Mouse (Mus musculus) embryonic facial prominence, embryonic 11.5 days (tissue): Measurements from ENCODE around the gene Abcg1. TPM values are rescaled to one million over a fixed set of nuclear protein-coding genes. Genes with fewer than 3 reads are reported as not detected.

ENCODE experiments used
- ATAC-seq: fragments of 200-750 bp; cut with Nextera tagmentation; replicated peaks from 2 replicates; pipeline ENCODE4 v1.8.0; 2017; ENCODE audit warnings: low read depth; ENCODE audit not compliant: insufficient number of reproducible peaks, low FRiP score, low TSS enrichment
- DNase-seq: peaks from one replicate; pipeline ENCODE4 v3.0.0-alpha.2; 2015; ENCODE audit warnings: low spot score
- H3K27ac ChIP-seq: fragments of 300-500 bp; sonication (generic); replicated peaks from 2 replicates; pipeline ENCODE4 v1.5.1; 2014; ENCODE audit warnings: mild to moderate bottlenecking, low read depth, low read length, control low read depth
- H3K27me3 ChIP-seq: fragments of 300-500 bp; sonication (generic); 2 replicates; pipeline ENCODE4 v1.6.1; 2014; ENCODE audit warnings: mild to moderate bottlenecking, low read length, moderate library complexity, mixed read lengths; ENCODE audit not compliant: control insufficient read depth, insufficient read depth
- H3K36me3 ChIP-seq: fragments of 300-500 bp; sonication (generic); replicated peaks from 2 replicates; pipeline ENCODE4 v1.6.1; 2014; ENCODE audit warnings: low read depth, mild to moderate bottlenecking, low read length, moderate library complexity, mixed read lengths; ENCODE audit not compliant: control insufficient read depth, insufficient read depth
- H3K4me1 ChIP-seq: fragments of 300-500 bp; sonication (generic); 2 replicates; pipeline ENCODE4 v1.6.1; 2014; ENCODE audit warnings: low read length, mixed read lengths; ENCODE audit not compliant: control insufficient read depth, insufficient read depth
- H3K4me2 ChIP-seq: fragments of 300-500 bp; sonication (generic); 2 replicates; pipeline ENCODE4 v1.6.1; 2014; ENCODE audit warnings: low read depth, mild to moderate bottlenecking, control low read depth, low read length, moderate library complexity
- H3K4me3 ChIP-seq: fragments of 300-500 bp; sonication (generic); 2 replicates; pipeline ENCODE4 v1.5.1; 2014; ENCODE audit warnings: low read depth, low read length, control low read depth
- H3K9ac ChIP-seq: fragments of 300-500 bp; sonication (generic); replicated peaks from 2 replicates; pipeline ENCODE4 v1.6.1; 2014; ENCODE audit warnings: mild to moderate bottlenecking, control low read depth, low read length
- H3K9me3 ChIP-seq: fragments of 300-500 bp; sonication (generic); replicated peaks from 2 replicates; pipeline ENCODE4 v1.6.1; 2016; ENCODE audit warnings: mild to moderate bottlenecking, low read length, inconsistent platforms, mixed read lengths; ENCODE audit not compliant: control insufficient read depth
- WGBS: fragments of 180-500 bp; shearing (Covaris S2); extraction: QIAGEN DNeasy Blood & Tissue Kit; methylation state at CpG from one replicate; pipeline ENCODE4 v1.1.7; 2014; 5-methylcytosine and 5-hydroxymethylcytosine counted together
- polyA plus RNA-seq: library from polyadenylated mRNA; unstranded; fragments of >200 nt; fragmentation: Nextera tagmentation; extraction: Ambion mirVana; gene quantifications from 2 replicates; pipeline ENCODE4 v1.2.1, GENCODE M21; 2014

The Abcg1 gene
- 11.7 and 13.9 TPM in 2 replicates for polyA plus RNA-seq

DNA sequence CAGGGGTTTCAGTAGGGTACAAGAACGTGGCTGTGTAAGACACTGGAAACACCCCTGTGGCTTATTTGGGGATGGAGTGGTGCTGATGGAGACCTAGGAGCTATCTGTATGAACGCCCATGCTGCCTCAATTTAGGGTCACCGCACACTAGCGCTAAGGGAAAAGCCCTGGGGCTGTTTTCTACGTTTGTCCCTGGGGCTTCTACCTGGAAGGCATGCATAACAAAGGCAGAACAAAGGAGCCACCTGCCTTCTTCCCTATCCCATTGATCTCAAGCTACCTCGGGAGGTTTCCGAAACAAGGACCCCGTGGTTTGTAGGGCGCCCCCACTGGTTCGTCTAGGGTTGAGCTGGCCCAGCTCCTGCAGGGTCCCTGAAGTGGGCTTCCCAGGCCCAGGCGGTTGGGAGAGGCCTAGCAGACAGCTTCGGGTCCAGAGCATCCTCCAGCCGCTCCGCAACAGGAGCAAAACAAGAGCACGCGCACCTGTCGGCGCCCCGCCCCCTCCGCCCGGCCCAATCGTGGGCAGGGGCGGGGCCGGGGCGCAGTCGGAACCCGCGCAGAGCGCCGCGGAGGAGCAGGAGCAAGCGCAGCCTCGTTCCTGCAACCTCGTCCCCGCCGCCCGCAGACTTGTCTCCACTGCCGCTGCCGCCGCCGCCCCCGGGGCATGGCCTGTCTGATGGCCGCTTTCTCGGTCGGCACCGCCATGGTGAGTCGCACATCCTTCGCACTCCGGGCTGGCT, at the start of gene Abcg1:
Abcg1 (plus strand) TSS at position 525 of the 740 bp plus-strand sequence.
- H3K36me3 ChIP-seq = no peaks in the 10 kb centered on the region
- H3K4me1 ChIP-seq = peaks cover 6% of the 10 kb centered on the region
- H3K9ac ChIP-seq = peak within 1 kb of the TSS; percentile 50
- WGBS = 2% methylated on average over 48 of the region's 49 CpGs
- H3K4me3 ChIP-seq = peak within 1 kb of the TSS; percentile 47
- peak within 1 kb of the TSS; percentile 95 for H3K4me2 ChIP-seq
- peaks cover 6% of the 10 kb centered on the region for H3K27me3 ChIP-seq
- H3K27ac ChIP-seq = no peak within 1 kb of the TSS
- peak; percentile 79 for DNase-seq
- peaks cover 4% of the 10 kb centered on the region; the same call in 1 of the 2 replicates for H3K9me3 ChIP-seq
- peak; percentile 68 for ATAC-seq

DNA sequence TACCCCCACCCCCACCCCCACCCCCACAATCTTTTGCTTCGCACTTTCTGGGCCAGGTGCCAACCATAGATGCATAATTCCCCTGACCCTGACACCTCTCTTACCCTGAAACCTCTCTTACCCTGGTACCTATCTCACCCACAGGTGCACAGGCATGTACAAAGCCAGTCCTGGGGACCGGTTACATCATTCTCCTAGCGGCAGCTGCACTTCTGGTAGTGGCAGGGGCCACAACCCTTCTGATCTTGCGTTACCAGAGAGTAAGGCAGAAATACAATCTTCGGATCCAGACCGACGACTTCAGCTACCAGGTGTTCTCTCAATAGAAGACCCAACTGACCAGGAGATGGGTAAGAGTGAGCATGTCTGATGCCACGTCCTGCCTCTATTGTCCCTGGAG, 49.1 kb upstream of the Abcg1 start:
- no peak overlapping the region for H3K9ac ChIP-seq
- no peak for ATAC-seq
- H3K27ac ChIP-seq = no peak overlapping the region
- no peaks in the 10 kb centered on the region for H3K36me3 ChIP-seq
- H3K4me3 ChIP-seq = no peak overlapping the region
- DNase-seq = no peak
- no peaks in the 10 kb centered on the region for H3K27me3 ChIP-seq
- H3K4me1 ChIP-seq = no peaks in the 10 kb centered on the region
- no peaks in the 10 kb centered on the region for H3K9me3 ChIP-seq
- 84% methylated on average over 8 of the region's 8 CpGs for WGBS
- no peak overlapping the region for H3K4me2 ChIP-seq

DNA sequence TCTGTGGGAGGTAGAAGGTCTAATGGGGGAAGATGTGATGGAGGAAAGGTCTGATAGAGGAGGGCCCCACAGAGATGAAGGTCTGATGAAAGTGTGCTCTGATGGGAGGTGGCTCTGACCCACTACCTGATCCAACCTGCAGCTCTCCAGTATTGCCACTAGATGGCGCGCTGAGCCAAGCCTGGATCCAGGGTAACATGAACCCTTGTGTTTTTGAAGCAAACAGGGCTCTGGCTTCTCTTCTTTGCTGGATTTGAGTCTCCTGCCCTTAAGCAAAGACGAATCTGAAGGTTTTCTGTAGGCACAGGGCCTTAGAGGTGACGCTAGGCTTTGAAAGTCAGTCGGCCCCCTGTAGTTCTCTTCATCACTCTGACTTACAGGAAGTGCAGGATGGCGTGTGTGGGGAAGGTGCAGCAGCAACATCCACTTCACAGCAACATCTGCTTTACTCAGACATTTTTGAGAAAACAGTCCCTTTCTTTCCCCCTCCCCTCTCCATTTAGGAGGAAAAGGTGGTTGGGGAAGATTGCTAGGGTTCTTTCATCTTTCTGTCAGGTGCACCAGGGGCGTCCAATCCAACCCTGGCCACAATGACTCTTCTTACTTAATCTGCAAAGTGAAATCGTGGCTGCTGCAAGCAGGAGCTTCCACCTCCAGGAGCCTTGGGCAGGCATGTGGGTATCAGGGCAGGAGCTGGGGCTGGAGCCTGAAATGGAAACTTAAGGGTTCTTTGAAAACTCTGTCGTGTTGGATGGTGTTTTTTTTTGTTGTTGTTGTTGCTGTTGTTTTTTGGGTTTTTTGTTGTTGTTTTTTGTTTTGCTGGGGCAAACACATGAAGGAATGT, 45.7 kb upstream of the Abcg1 start:
- no peaks in the 10 kb centered on the region for H3K27me3 ChIP-seq
- H3K9me3 ChIP-seq = no peaks in the 10 kb centered on the region
- H3K4me3 ChIP-seq = no peak overlapping the region
- no peak overlapping the region for H3K4me2 ChIP-seq
- no peak overlapping the region; the same call in 1 of the 2 replicates for H3K27ac ChIP-seq
- ATAC-seq (no peak), DNase-seq (peak; percentile 84)
- H3K4me1 ChIP-seq = no peaks in the 10 kb centered on the region
- no peak overlapping the region for H3K9ac ChIP-seq
- whole genome bisulfite sequencing = 30% methylated on average over 9 of the region's 9 CpGs
- H3K36me3 ChIP-seq = no peaks in the 10 kb centered on the region

DNA sequence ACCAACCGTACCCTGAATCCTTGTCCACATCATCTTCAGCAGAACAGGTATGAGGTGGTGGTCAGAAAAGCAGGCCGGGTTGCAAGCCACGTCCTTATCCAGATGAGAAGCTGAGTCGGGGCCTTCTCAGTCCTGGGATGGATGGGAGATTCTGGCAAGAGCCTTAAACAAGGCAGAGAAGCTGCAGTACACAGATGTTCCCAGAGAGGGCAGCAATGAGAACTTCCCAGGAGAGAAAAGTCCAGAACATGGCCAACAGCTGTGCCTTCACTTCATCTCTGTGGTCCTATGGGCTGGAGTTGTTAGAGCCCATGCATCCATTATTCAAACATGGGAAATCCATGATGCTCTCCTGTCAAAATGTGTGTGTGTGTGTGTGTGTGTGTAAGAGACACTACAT, 39.2 kb upstream of the Abcg1 start:
- Histone ChIP-seq H3K4me1 (no peaks in the 10 kb centered on the region), H3K9me3 (no peaks in the 10 kb centered on the region), H3K27ac (no peak overlapping the region), H3K9ac (no peak overlapping the region), H3K4me3 (no peak overlapping the region), H3K4me2 (no peak overlapping the region), H3K36me3 (no peaks in the 10 kb centered on the region), H3K27me3 (no peaks in the 10 kb centered on the region)
- ATAC-seq (no peak), DNase-seq (peak; percentile 84)
- WGBS = 61% methylated on average over 4 of the region's 4 CpGs

DNA sequence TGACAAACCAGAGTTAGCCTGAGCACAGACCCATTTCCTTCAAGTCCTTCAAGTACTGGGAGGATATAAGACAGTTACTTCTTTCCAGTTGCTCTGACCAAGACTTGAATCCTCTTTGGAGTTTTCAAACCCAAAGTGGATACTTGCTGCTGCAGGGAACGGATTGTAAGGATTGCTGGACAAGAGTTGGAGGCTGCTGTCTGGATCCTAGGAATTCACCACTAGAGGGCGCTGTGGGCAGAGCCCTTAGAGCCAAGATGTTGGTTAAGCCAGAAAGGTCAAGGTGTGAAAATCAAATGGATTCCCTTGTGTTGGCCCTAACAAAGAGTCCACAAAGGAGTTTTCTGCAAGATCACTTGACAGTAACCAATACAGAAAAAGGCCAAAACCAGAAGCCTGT, 38.0 kb upstream of the Abcg1 start:
- H3K4me2 ChIP-seq = no peak overlapping the region
- ATAC-seq (no peak), DNase-seq (peak; percentile 78)
- H3K4me1 ChIP-seq = no peaks in the 10 kb centered on the region
- 5% methylated on average over 2 of the region's 2 CpGs for WGBS
- H3K27ac ChIP-seq = no peak overlapping the region
- no peak overlapping the region for H3K9ac ChIP-seq
- H3K4me3 ChIP-seq = no peak overlapping the region
- no peaks in the 10 kb centered on the region for H3K36me3 ChIP-seq
- H3K27me3 ChIP-seq = no peaks in the 10 kb centered on the region
- H3K9me3 ChIP-seq = no peaks in the 10 kb centered on the region

DNA sequence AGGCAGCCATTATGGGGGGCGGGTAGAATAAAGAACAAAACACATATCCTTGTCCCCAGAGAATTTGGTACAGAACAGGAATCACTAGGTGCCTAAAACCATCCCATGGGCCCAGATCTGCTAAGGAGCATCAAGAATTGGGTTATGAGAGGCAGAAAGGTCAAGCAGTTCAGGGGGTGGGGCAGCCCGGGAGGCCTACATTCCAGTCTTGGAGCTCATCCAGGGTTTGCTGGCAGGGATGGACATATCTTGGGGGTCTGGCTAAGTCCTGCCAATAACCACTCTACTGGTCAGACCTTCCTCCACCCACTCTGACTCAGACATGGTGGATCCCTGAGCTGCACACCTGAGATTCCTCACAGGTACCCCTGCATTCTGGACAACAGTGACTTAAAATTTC, 37.4 kb upstream of the Abcg1 start:
- Histone ChIP-seq H3K4me2 (no peak overlapping the region), H3K27ac (no peak overlapping the region), H3K27me3 (no peaks in the 10 kb centered on the region), H3K4me3 (no peak overlapping the region), H3K4me1 (no peaks in the 10 kb centered on the region), H3K36me3 (no peaks in the 10 kb centered on the region), H3K9me3 (no peaks in the 10 kb centered on the region), H3K9ac (no peak overlapping the region)
- ATAC-seq (no peak), DNase-seq (no peak)
- 77% methylated on average over 2 of the region's 2 CpGs for WGBS

DNA sequence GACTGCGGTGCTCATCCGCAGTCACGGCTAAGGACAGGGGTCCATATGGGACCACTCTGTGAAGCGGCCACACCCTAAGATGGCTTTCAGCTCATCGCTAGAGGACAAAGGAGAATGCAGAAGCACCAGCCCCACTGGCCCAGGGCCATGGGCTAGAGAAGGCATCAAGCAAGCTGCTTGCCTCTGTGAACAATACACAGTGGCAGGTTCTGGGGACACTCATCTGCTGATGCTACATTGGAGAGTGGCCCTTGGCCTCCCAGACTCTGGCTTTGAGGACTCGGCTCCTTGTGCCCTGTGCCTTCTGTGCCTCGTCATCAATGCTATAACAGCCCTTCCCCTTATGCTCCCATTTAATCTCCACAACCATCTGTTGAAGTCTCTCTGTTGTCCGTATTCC, 36.2 kb upstream of the Abcg1 start:
- ATAC-seq (no peak), DNase-seq (no peak)
- H3K36me3 ChIP-seq = no peaks in the 10 kb centered on the region
- no peaks in the 10 kb centered on the region for H3K4me1 ChIP-seq
- H3K4me3 ChIP-seq = no peak overlapping the region
- H3K9me3 ChIP-seq = no peaks in the 10 kb centered on the region
- H3K4me2 ChIP-seq = no peak overlapping the region
- no peak overlapping the region for H3K9ac ChIP-seq
- no peaks in the 10 kb centered on the region for H3K27me3 ChIP-seq
- H3K27ac ChIP-seq = no peak overlapping the region
- 88% methylated on average over 8 of the region's 8 CpGs for WGBS
